Mouse (Mus musculus): Measurements from ENCODE around the gene Zswim2. TPM values are rescaled to one million over a fixed set of nuclear protein-coding genes. Genes with fewer than 3 reads are reported as not detected.
"Not testable (repeated sequence)": the region's sequence is repeated elsewhere in the genome, so short reads cannot be mapped to it uniquely, and the experiment has no call there.

Zswim2 gene
- 50.4 and 63.8 TPM in 2 replicates for polyA plus RNA-seq (2012; rRNA removed)

GRCm38 (mm10) chr2:83940931-83941361, at the start of gene Zswim2:
TSS of gene Zswim2 (minus strand) at chr2:83941228.
- Histone ChIP-seq H3K36me3 (ENCODE audit: control insufficient read depth, insufficient read depth, low read length) (no peaks in the 10 kb centered on the region), H3K4me1 (ENCODE audit: control insufficient read depth, insufficient read depth, low read length) (peaks cover 4% of the 10 kb centered on the region), H3K4me3 (ENCODE audit: control insufficient read depth, low read depth, low read length) (peak within 1 kb of the TSS; percentile 87), H3K27me3 (ENCODE audit: control insufficient read depth, insufficient read depth, low read length) (no peaks in the 10 kb centered on the region), H3K27ac (ENCODE audit: control insufficient read depth, insufficient read depth, low read depth, low read length) (peak within 1 kb of the TSS; percentile 73)
- no peak for TF ChIP-seq CTCF (IDR thresholded peaks at IDR 0.05; ENCODE audit: control insufficient read depth, insufficient read depth, insufficient replicate concordance, low read depth, low read length)
- TF ChIP-seq POLR2A (IDR thresholded peaks at IDR 0.05; ENCODE audit: control insufficient read depth, low read depth, low read length) = peak; percentile 60; the same call in 1 of the 2 replicates

DNA sequence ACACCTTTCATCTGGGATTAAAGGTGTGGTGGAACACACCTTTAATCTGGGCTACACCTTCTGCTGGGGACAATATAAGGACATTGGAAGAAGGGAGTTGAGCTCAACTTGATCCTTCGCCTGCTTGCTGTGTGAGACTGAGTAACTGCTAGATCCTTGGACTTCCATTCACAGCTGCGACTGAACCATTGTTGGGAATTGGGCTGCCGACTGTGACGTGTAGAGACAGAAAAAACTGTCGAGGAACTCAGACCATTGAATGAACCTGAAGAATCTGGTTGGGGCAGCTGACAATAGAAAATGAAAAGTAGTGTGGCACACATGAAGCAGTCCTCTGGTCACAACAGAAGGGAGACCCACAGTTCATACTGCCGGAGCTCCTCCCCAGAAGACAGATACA, 49.2 kb upstream of the Zswim2 start, which contains the start of gene Gm13691:
Gene Gm13691, plus strand, starts transcription at position 301 of the 400 bp plus-strand sequence.
- not testable (repeated sequence) for H3K27me3 ChIP-seq (ENCODE audit: control insufficient read depth, insufficient read depth, low read length); H3K4me1 ChIP-seq (ENCODE audit: control insufficient read depth, insufficient read depth, low read length); H3K36me3 ChIP-seq (ENCODE audit: control insufficient read depth, insufficient read depth, low read length); H3K27ac ChIP-seq (ENCODE audit: control insufficient read depth, insufficient read depth, low read depth, low read length); H3K4me3 ChIP-seq (ENCODE audit: control insufficient read depth, low read depth, low read length)

- H3K4me1 ChIP-seq (ENCODE audit: control insufficient read depth, insufficient read depth, low read length); H3K36me3 ChIP-seq (ENCODE audit: control insufficient read depth, insufficient read depth, low read length); H3K27me3 ChIP-seq (ENCODE audit: control insufficient read depth, insufficient read depth, low read length); H3K27ac ChIP-seq (ENCODE audit: control insufficient read depth, insufficient read depth, low read depth, low read length); H3K4me3 ChIP-seq (ENCODE audit: control insufficient read depth, low read depth, low read length): not testable (repeated sequence)
Measured at GRCm38 (mm10) chr2:83984443-83984842, 43.4 kb upstream of the Zswim2 start, which contains the start of gene Gm13697. TSS of gene Gm13697 (plus strand) at chr2:83984743.

- not testable (repeated sequence) for H3K27me3 ChIP-seq (ENCODE audit: control insufficient read depth, insufficient read depth, low read length); H3K4me3 ChIP-seq (ENCODE audit: control insufficient read depth, low read depth, low read length); H3K36me3 ChIP-seq (ENCODE audit: control insufficient read depth, insufficient read depth, low read length); H3K4me1 ChIP-seq (ENCODE audit: control insufficient read depth, insufficient read depth, low read length); H3K27ac ChIP-seq (ENCODE audit: control insufficient read depth, insufficient read depth, low read depth, low read length)
Measured at GRCm38 (mm10) chr2:83978633-83979032, 37.6 kb upstream of the Zswim2 start, which contains the start of gene Gm13694. TSS of gene Gm13694 (plus strand) at chr2:83978933.

- H3K4me3 ChIP-seq (ENCODE audit: control insufficient read depth, low read depth, low read length); H3K4me1 ChIP-seq (ENCODE audit: control insufficient read depth, insufficient read depth, low read length); H3K27me3 ChIP-seq (ENCODE audit: control insufficient read depth, insufficient read depth, low read length); H3K27ac ChIP-seq (ENCODE audit: control insufficient read depth, insufficient read depth, low read depth, low read length); H3K36me3 ChIP-seq (ENCODE audit: control insufficient read depth, insufficient read depth, low read length): not testable (repeated sequence)
Measured at GRCm38 (mm10) chr2:83972823-83973222, 31.8 kb upstream of the Zswim2 start, which contains the start of gene Gm13696. TSS of gene Gm13696 (plus strand) at chr2:83973123.

DNA sequence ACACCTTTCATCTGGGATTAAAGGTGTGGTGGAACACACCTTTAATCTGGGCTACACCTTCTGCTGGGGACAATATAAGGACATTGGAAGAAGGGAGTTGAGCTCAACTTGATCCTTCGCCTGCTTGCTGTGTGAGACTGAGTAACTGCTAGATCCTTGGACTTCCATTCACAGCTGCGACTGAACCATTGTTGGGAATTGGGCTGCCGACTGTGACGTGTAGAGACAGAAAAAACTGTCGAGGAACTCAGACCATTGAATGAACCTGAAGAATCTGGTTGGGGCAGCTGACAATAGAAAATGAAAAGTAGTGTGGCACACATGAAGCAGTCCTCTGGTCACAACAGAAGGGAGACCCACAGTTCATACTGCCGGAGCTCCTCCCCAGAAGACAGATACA, 26.0 kb upstream of the Zswim2 start, which contains the start of gene Gm13695:
Gene Gm13695, plus strand, starts transcription at position 301 of the 400 bp plus-strand sequence.
- H3K27me3 ChIP-seq (ENCODE audit: control insufficient read depth, insufficient read depth, low read length); H3K36me3 ChIP-seq (ENCODE audit: control insufficient read depth, insufficient read depth, low read length); H3K27ac ChIP-seq (ENCODE audit: control insufficient read depth, insufficient read depth, low read depth, low read length); H3K4me1 ChIP-seq (ENCODE audit: control insufficient read depth, insufficient read depth, low read length); H3K4me3 ChIP-seq (ENCODE audit: control insufficient read depth, low read depth, low read length): not testable (repeated sequence)

- H3K27ac ChIP-seq (ENCODE audit: control insufficient read depth, insufficient read depth, low read depth, low read length); H3K36me3 ChIP-seq (ENCODE audit: control insufficient read depth, insufficient read depth, low read length); H3K27me3 ChIP-seq (ENCODE audit: control insufficient read depth, insufficient read depth, low read length); H3K4me1 ChIP-seq (ENCODE audit: control insufficient read depth, insufficient read depth, low read length); H3K4me3 ChIP-seq (ENCODE audit: control insufficient read depth, low read depth, low read length): not testable (repeated sequence)
Measured at GRCm38 (mm10) chr2:83961203-83961602, 20.2 kb upstream of the Zswim2 start, which contains the start of gene Gm13693. TSS of gene Gm13693 (plus strand) at chr2:83961503.

DNA sequence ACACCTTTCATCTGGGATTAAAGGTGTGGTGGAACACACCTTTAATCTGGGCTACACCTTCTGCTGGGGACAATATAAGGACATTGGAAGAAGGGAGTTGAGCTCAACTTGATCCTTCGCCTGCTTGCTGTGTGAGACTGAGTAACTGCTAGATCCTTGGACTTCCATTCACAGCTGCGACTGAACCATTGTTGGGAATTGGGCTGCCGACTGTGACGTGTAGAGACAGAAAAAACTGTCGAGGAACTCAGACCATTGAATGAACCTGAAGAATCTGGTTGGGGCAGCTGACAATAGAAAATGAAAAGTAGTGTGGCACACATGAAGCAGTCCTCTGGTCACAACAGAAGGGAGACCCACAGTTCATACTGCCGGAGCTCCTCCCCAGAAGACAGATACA, 14.4 kb upstream of the Zswim2 start, which contains the start of gene Gm13698:
Gene Gm13698, plus strand, starts transcription at position 301 of the 400 bp plus-strand sequence.
- H3K4me3 ChIP-seq (ENCODE audit: control insufficient read depth, low read depth, low read length); H3K27me3 ChIP-seq (ENCODE audit: control insufficient read depth, insufficient read depth, low read length): not testable (repeated sequence)

DNA sequence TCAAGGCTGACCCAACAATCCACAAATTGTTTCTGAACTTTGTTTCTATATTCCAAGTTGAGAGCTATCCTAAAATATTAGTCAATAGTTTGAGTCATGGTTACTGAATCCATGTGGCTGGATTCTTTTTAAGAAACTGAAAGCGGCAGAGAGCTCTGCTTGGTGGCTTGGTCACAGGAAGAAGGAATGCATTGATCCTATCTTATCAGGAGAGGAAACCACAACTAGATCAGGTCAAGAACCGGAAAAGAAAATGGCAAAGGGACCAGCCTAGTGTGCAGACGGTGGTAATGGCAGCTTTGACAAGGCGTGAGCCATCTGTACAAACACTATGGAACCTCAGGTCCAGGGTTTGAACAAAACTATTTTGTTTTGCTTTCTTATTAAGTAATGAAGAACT, 764 bp upstream of the Zswim2 start:
- TF ChIP-seq POLR2A (IDR thresholded peaks at IDR 0.05; ENCODE audit: control insufficient read depth, low read depth, low read length) = no peak
- no peak for TF ChIP-seq CTCF (IDR thresholded peaks at IDR 0.05; ENCODE audit: control insufficient read depth, insufficient read depth, insufficient replicate concordance, low read depth, low read length)
- Histone ChIP-seq H3K36me3 (ENCODE audit: control insufficient read depth, insufficient read depth, low read length) (no peaks in the 10 kb centered on the region), H3K27ac (ENCODE audit: control insufficient read depth, insufficient read depth, low read depth, low read length) (no peak overlapping the region), H3K27me3 (ENCODE audit: control insufficient read depth, insufficient read depth, low read length) (no peaks in the 10 kb centered on the region), H3K4me3 (ENCODE audit: control insufficient read depth, low read depth, low read length) (peak overlapping the region; percentile 55), H3K4me1 (ENCODE audit: control insufficient read depth, insufficient read depth, low read length) (peaks cover 4% of the 10 kb centered on the region)

More for the DNA sequence above, 14.4 kb upstream of the Zswim2 start, which contains the start of gene Gm13698:
- H3K4me1 ChIP-seq (ENCODE audit: control insufficient read depth, insufficient read depth, low read length); H3K27ac ChIP-seq (ENCODE audit: control insufficient read depth, insufficient read depth, low read depth, low read length); H3K36me3 ChIP-seq (ENCODE audit: control insufficient read depth, insufficient read depth, low read length): not testable (repeated sequence)
